Mouse (Mus musculus) CH12.LX (cell line): Measurements from ENCODE around the gene Igf1. TPM values are rescaled to one million over a fixed set of nuclear protein-coding genes. Genes with fewer than 3 reads are reported as not detected.

ENCODE experiments used
- DNase-seq: peaks from one replicate; pipeline ENCODE4 v3.0.0-alpha.2; 2013; ENCODE audit errors: extremely low read depth
- H3K27ac ChIP-seq: 2 replicates; pipeline ENCODE4 v1.5.1; 2012; ENCODE audit warnings: low read depth, mild to moderate bottlenecking, control low read depth, moderate library complexity; ENCODE audit not compliant: insufficient read depth
- H3K27me3 ChIP-seq: replicated peaks from 2 replicates; pipeline ENCODE3; 2012; ENCODE audit warnings: inconsistent platforms
- H3K36me3 ChIP-seq, 2 experiments: replicated peaks in 1 of 2; 2 replicates each; pipeline versions ENCODE3 to v1.6.1; 2012; ENCODE audit warnings: inconsistent platforms in 1 of 2, low read length in 1 of 2, mild to moderate bottlenecking in 1 of 2, mixed read lengths in 1 of 2, moderate library complexity in 1 of 2; ENCODE audit not compliant: control insufficient read depth in 1 of 2, insufficient read depth in 1 of 2
- H3K4me1 ChIP-seq, 2 experiments: 2 replicates each; pipeline ENCODE4 v1.6.1; 2012; ENCODE audit warnings: inconsistent platforms in 1 of 2, moderate library complexity in 1 of 2; ENCODE audit not compliant: insufficient read depth in 2 of 2, control insufficient read depth in 1 of 2
- H3K4me2 ChIP-seq: 2 replicates; pipeline ENCODE4 v1.6.1; 2012; ENCODE audit warnings: low read depth, mild to moderate bottlenecking, control low read depth; ENCODE audit not compliant: poor library complexity, insufficient read depth, severe bottlenecking
- H3K4me3 ChIP-seq, 3 experiments: fragments of 150-350 bp in 1 of 3; sonication (generic) in 1 of 3; replicated peaks in 1 of 3; 2 replicates each; pipeline versions ENCODE3 to v1.5.1; 2011 to 2012; ENCODE audit warnings: low read depth in 2 of 3, low read length in 2 of 3, mild to moderate bottlenecking in 2 of 3, moderate library complexity in 2 of 3, control low read depth in 1 of 3, improper control_type of control experiment in 1 of 3, inconsistent platforms in 1 of 3, mixed read lengths in 1 of 3; ENCODE audit not compliant: poor library complexity in 1 of 3
- H3K79me2 ChIP-seq: replicated peaks from 2 replicates; pipeline ENCODE4 v1.6.1; 2012; ENCODE audit warnings: mild to moderate bottlenecking, moderate library complexity; ENCODE audit not compliant: control insufficient read depth, poor library complexity, insufficient read depth, severe bottlenecking; ENCODE audit errors: extremely low read depth
- H3K9ac ChIP-seq: 2 replicates; pipeline ENCODE4 v1.6.1; 2012; ENCODE audit warnings: low read depth, mild to moderate bottlenecking, control low read depth, moderate library complexity; ENCODE audit not compliant: insufficient read depth
- H3K9me3 ChIP-seq: replicated peaks from 2 replicates; pipeline ENCODE3; 2012; ENCODE audit warnings: low read length, inconsistent platforms, mixed read lengths
- BHLHE40 ChIP-seq: IDR thresholded peaks from 2 replicates; pipeline ENCODE4 v1.6.1; 2011; ENCODE audit warnings: mild to moderate bottlenecking, low read depth, low read length, improper control_type of control experiment
- CHD1 ChIP-seq: IDR thresholded peaks from 2 replicates; pipeline ENCODE4 v1.6.1; 2012; ENCODE audit warnings: low read depth, low read length, improper control_type of control experiment, inconsistent platforms
- CTCF ChIP-seq, 2 experiments: IDR thresholded peaks in 1 of 2; conservative IDR thresholded peaks in 1 of 2; 2 replicates each; pipeline ENCODE4 v1.5.1; 2011 to 2012; ENCODE audit warnings: low read depth in 2 of 2, low read length in 2 of 2, improper control_type of control experiment in 1 of 2, inconsistent platforms in 1 of 2, mild to moderate bottlenecking in 1 of 2, moderate library complexity in 1 of 2
- E2F4 ChIP-seq: IDR thresholded peaks from 2 replicates; pipeline ENCODE4 v1.6.1; 2011; ENCODE audit warnings: low read depth, low read length, improper control_type of control experiment; ENCODE audit not compliant: insufficient replicate concordance
- ELF1 ChIP-seq: IDR thresholded peaks from 2 replicates; pipeline ENCODE4 v1.6.1; 2014; ENCODE audit warnings: low read depth, mild to moderate bottlenecking, inconsistent platforms, low read length, improper control_type of control experiment
- EP300 ChIP-seq: IDR thresholded peaks from 2 replicates; pipeline ENCODE4 v1.6.1; 2011; ENCODE audit warnings: low read length, improper control_type of control experiment
- ETS1 ChIP-seq: conservative IDR thresholded peaks from 2 replicates; pipeline ENCODE4 v1.6.1; 2012; ENCODE audit warnings: low read depth, mild to moderate bottlenecking, inconsistent platforms, low read length, improper control_type of control experiment, moderate library complexity
- GABPA ChIP-seq: IDR thresholded peaks from 2 replicates; pipeline ENCODE4 v1.6.1; 2012; ENCODE audit warnings: low read depth, low read length, improper control_type of control experiment, inconsistent platforms; ENCODE audit not compliant: insufficient replicate concordance
- IRF4 ChIP-seq: IDR thresholded peaks from 2 replicates; pipeline ENCODE4 v1.6.1; 2014; ENCODE audit warnings: low read depth, mild to moderate bottlenecking, inconsistent platforms, low read length, improper control_type of control experiment
- MAFK ChIP-seq: IDR thresholded peaks from 2 replicates; pipeline ENCODE4 v1.6.1; 2011; ENCODE audit warnings: low read length, improper control_type of control experiment; ENCODE audit not compliant: insufficient replicate concordance
- MAX ChIP-seq: IDR thresholded peaks from 2 replicates; pipeline ENCODE4 v1.6.1; 2011; ENCODE audit warnings: low read length, improper control_type of control experiment
- MAZ ChIP-seq: IDR thresholded peaks from 2 replicates; pipeline ENCODE4 v1.6.1; 2012; ENCODE audit warnings: low read depth, mild to moderate bottlenecking, inconsistent platforms, low read length, improper control_type of control experiment, moderate library complexity
- MEF2A ChIP-seq: IDR thresholded peaks from 2 replicates; pipeline ENCODE4 v1.6.1; 2014; ENCODE audit warnings: low read depth, mild to moderate bottlenecking, inconsistent platforms, low read length, improper control_type of control experiment, borderline replicate concordance
- NRF1 ChIP-seq: IDR thresholded peaks from 2 replicates; pipeline ENCODE4 v1.6.1; 2014; ENCODE audit warnings: low read depth, mild to moderate bottlenecking, inconsistent platforms, low read length, improper control_type of control experiment, moderate library complexity
- POLR2A ChIP-seq: IDR thresholded peaks from 2 replicates; pipeline ENCODE4 v1.6.1; 2011; ENCODE audit warnings: low read depth, mild to moderate bottlenecking, improper control_type of control experiment, low read length
- POLR2AphosphoS2 ChIP-seq: IDR thresholded peaks from 2 replicates; pipeline ENCODE4 v1.6.1; 2011; ENCODE audit warnings: low read depth, low read length, improper control_type of control experiment
- RAD21 ChIP-seq: IDR thresholded peaks from 2 replicates; pipeline ENCODE4 v1.6.1; 2011; ENCODE audit warnings: low read depth, mild to moderate bottlenecking, low read length, improper control_type of control experiment, moderate library complexity
- RCOR1 ChIP-seq: conservative IDR thresholded peaks from 2 replicates; pipeline ENCODE4 v1.6.1; 2012; ENCODE audit warnings: low read depth, mild to moderate bottlenecking, inconsistent platforms, low read length, improper control_type of control experiment
- SMC3 ChIP-seq: IDR thresholded peaks from 2 replicates; pipeline ENCODE4 v1.6.1; 2011; ENCODE audit warnings: low read depth, low read length, improper control_type of control experiment
- TBP ChIP-seq: conservative IDR thresholded peaks from 2 replicates; pipeline ENCODE4 v1.6.1; 2011; ENCODE audit warnings: low read depth, low read length, improper control_type of control experiment
- TCF12 ChIP-seq: IDR thresholded peaks from 2 replicates; pipeline ENCODE4 v1.6.1; 2014; ENCODE audit warnings: low read depth, mild to moderate bottlenecking, inconsistent platforms, low read length, improper control_type of control experiment
- USF1 ChIP-seq: IDR thresholded peaks from 2 replicates; pipeline ENCODE4 v1.6.1; 2014; ENCODE audit warnings: low read depth, mild to moderate bottlenecking, inconsistent platforms, low read length, improper control_type of control experiment
- USF2 ChIP-seq: conservative IDR thresholded peaks from 2 replicates; pipeline ENCODE4 v1.6.1; 2011; ENCODE audit warnings: low read depth, low read length, improper control_type of control experiment
- ZC3H11A ChIP-seq: IDR thresholded peaks from 2 replicates; pipeline ENCODE4 v1.6.1; 2012; ENCODE audit warnings: low read depth, mild to moderate bottlenecking, inconsistent platforms, low read length, improper control_type of control experiment
- ZNF384 ChIP-seq: IDR thresholded peaks from 2 replicates; pipeline ENCODE4 v1.6.1; 2012; ENCODE audit warnings: low read depth, low read length, improper control_type of control experiment, inconsistent platforms
- dilution Hi-C: fragments of 300-500 bp; cut with MboI; formaldehyde crosslinking; loops from 2 replicates; pipeline ENCODE4 v1.14.3; 2020; ENCODE audit warnings: low sequenced_read_pairs; ENCODE audit not compliant: extremely low pct_unique_long_range_greater_than_20kb, extremely low pct_ligation_motif_present
- in situ Hi-C: fragments of 300-500 bp; cut with MboI; formaldehyde crosslinking; loops from 3 replicates; pipeline ENCODE4 v1.14.3; 2019; ENCODE audit warnings: low sequenced_read_pairs, low pct_ligation_motif_present, low pct_unique_long_range_greater_than_20kb, mixed read lengths
- polyA plus RNA-seq: library from polyadenylated mRNA; unstranded; fragments of >175 nt; gene quantifications from 2 replicates; pipeline ENCODE4 v1.2.1, GENCODE M21; 2012; ENCODE audit warnings: low read depth; ENCODE audit not compliant: insufficient read length
- total RNA-seq, 2 experiments: library from RNA; depleted of rRNA; stranded (reverse); fragments of 300-350 nt in 1 of 2; fragments of >200 nt in 1 of 2; gene quantifications; 2 replicates each; pipeline ENCODE4 v1.2.3; 2012 to 2014

Igf1 gene
- total and polyA plus RNA-seq, 3 experiments: 0.23 TPM; not detected in 2

GRCm38 (mm10) chr10:87854408-87854807 is 3.7 kb upstream of the Igf1 start:
- no peak overlapping the region for H3K9ac ChIP-seq
- in situ Hi-C loops (loop anchor here (10.0 kb wide), 1 partner anchor 470 kb away; no protein-coding TSS in a partner anchor), dilution Hi-C loops (no loop called here)
- peaks cover 5% of the 10 kb centered on the region for H3K27me3 ChIP-seq
- DNase-seq: peak; percentile 83
- peak overlapping the region; percentile 67 for H3K4me2 ChIP-seq
- H3K36me3 ChIP-seq: no peaks in the 10 kb centered on the region
- no peak for TF ChIP-seq MAFK
- TF ChIP-seq BHLHE40: peak; percentile 11; the same call in 1 of the 2 replicates
- no peak for TF ChIP-seq ELF1
- TF ChIP-seq POLR2AphosphoS2: no peak
- peak; percentile 63 for TF ChIP-seq SMC3
- no peak for TF ChIP-seq USF1
- TF ChIP-seq TCF12: no peak
- TF ChIP-seq IRF4: no peak
- no peak for TF ChIP-seq USF2
- no peak; the same call in 1 of the 2 replicates for TF ChIP-seq ZC3H11A
- no peak for TF ChIP-seq MEF2A
- no peak for TF ChIP-seq CHD1
- no peak for TF ChIP-seq E2F4
- peak; percentile 49 to 73; a peak in 3 of 4 replicates for TF ChIP-seq CTCF (conservative IDR thresholded peaks at IDR 0.05 in 1 of 2, IDR thresholded peaks at IDR 0.05 in 1 of 2; ENCODE audit: low read depth in 2 of 2, low read length in 2 of 2)
- no peak for TF ChIP-seq POLR2A
- TF ChIP-seq RAD21: peak; percentile 50
- TF ChIP-seq ZNF384: no peak
- no peak for TF ChIP-seq NRF1
- no peak for TF ChIP-seq ETS1
- no peak for TF ChIP-seq TBP
- TF ChIP-seq MAZ: 0 out of 2 replicates have a peak, but pooled peaks have one; percentile 53
- TF ChIP-seq GABPA: no peak
- TF ChIP-seq EP300: no peak
- no peak for TF ChIP-seq MAX
- TF ChIP-seq RCOR1: no peak
- H3K27ac ChIP-seq: no peak overlapping the region
- peaks cover 18 to 50% of the 10 kb centered on the region in 2 experiments for H3K4me1 ChIP-seq
- no peaks in the 10 kb centered on the region for H3K79me2 ChIP-seq
- H3K9me3 ChIP-seq: no peaks in the 10 kb centered on the region
- H3K4me3 ChIP-seq: no peak overlapping the region
